19 mouse cellular contexts compared by ENCODE assay signal in the genomic region with DNA sequence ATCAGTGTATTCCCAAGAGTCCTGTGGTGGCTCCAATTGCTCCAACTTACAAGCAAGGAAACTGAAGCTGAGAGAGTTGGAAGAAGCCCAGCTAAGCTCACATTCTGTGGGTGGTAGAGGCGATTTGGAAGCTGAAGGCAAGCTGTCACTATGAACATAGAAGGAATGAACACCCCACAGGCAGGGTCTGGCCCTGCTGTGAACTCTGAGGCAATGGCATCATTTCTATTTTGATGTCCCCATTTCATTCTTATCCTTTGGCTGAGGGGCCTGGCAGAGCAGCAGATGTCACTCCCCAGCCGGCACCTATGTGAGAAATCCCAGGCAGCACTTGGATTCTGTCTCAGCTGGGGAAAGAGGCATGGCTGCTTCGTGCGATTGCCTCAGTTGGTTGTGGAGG. TPM values are rescaled to one million over a fixed set of nuclear protein-coding genes. Genes with fewer than 3 reads are reported as not detected.
DNase-seq lines count a peak whose midpoint lies in the region; ATAC-seq and TF ChIP-seq lines count a peak whose summit lies in the region.
"Had no signal": no experiment of that assay in that cellular context is flagged by ENCODE, and none has a peak within 500 bp of the region (broad histone marks: within the 10 kb centered on the region; RNA-seq: fewer than 3 reads in every experiment).

No protein-coding gene starts in this region.

- DNase-seq in heart, adult 18-20 months = peak; percentile 58 to 71
- no peak for DNase-seq in heart, postnatal 36 days
- peak; percentile 6 for DNase-seq in midbrain, postnatal 0 days (ENCODE audit: low spot score)
- DNase-seq in left cerebral cortex, postnatal 4 days = peak; percentile 24
- no peak for DNase-seq in Muller cell, postnatal 12 days (ENCODE audit: inconsistent ontology term)
- DNase-seq: cerebellum, adult 9-10 months; kidney, adult 18-20 months; thymus, postnatal 25 days had no signal

- no peak overlapping the region for H3K4me3 ChIP-seq in midbrain, postnatal 0 days (ENCODE audit: low read depth, low read length)
- H3K4me3 ChIP-seq in midbrain, embryonic 13.5 days (replicated peaks) = no peak overlapping the region
- H3K4me3 ChIP-seq in heart, embryonic 14.5 days (ENCODE audit: control insufficient read depth in 1 of 2, insufficient read depth in 1 of 2, low read depth in 1 of 2, low read length in 2 of 2) = no peak overlapping the region
- H3K4me3 ChIP-seq: embryonic facial prominence, embryonic 12.5 days; forebrain, embryonic 10.5 days; hindbrain, embryonic 15.5 days; midbrain, embryonic 15.5 days; neural tube, embryonic 12.5 days had no signal

- no peaks in the 10 kb centered on the region for H3K27me3 ChIP-seq in midbrain, postnatal 0 days (ENCODE audit: insufficient read depth, low read length)
- no peaks in the 10 kb centered on the region for H3K27me3 ChIP-seq in midbrain, embryonic 13.5 days
- no peaks in the 10 kb centered on the region for H3K27me3 ChIP-seq in heart, embryonic 14.5 days (ENCODE audit: control insufficient read depth, insufficient read depth, low read length)
- H3K27me3 ChIP-seq: embryonic facial prominence, embryonic 12.5 days; hindbrain, embryonic 15.5 days; midbrain, embryonic 15.5 days; neural tube, embryonic 12.5 days had no signal

- WGBS in midbrain, postnatal 0 days = 83% methylated on average over 4 of the region's 4 CpGs
- 91% methylated on average over 4 of the region's 4 CpGs for WGBS in midbrain, embryonic 13.5 days
- WGBS in heart, embryonic 14.5 days = 27% methylated on average over 4 of the region's 4 CpGs

- no peak overlapping the region for H3K4me2 ChIP-seq in midbrain, postnatal 0 days (ENCODE audit: low read depth, low read length, poor library complexity, severe bottlenecking)
- H3K4me2 ChIP-seq in midbrain, embryonic 13.5 days (replicated peaks) = no peak overlapping the region
- 0 out of 2 replicates have a peak overlapping the region, but pooled peaks have one; percentile 6 for H3K4me2 ChIP-seq in heart, embryonic 14.5 days (ENCODE audit: low read length)
- H3K4me2 ChIP-seq: embryonic facial prominence, embryonic 12.5 days; hindbrain, embryonic 15.5 days; midbrain, embryonic 15.5 days; neural tube, embryonic 12.5 days had no signal

- TF ChIP-seq CTCF in midbrain, postnatal 0 days (IDR thresholded peaks at IDR 0.05) = no peak

- H3K9ac ChIP-seq in midbrain, postnatal 0 days (replicated peaks; ENCODE audit: low read length, poor library complexity, severe bottlenecking) = no peak overlapping the region
- H3K9ac ChIP-seq in midbrain, embryonic 13.5 days (replicated peaks) = no peak overlapping the region
- H3K9ac ChIP-seq in heart, embryonic 14.5 days (ENCODE audit: low read length) = no peak overlapping the region; the same call in 1 of the 2 replicates
- H3K9ac ChIP-seq: embryonic facial prominence, embryonic 12.5 days; hindbrain, embryonic 15.5 days; midbrain, embryonic 15.5 days; neural tube, embryonic 12.5 days had no signal

- no peak overlapping the region for H3K27ac ChIP-seq in midbrain, postnatal 0 days (ENCODE audit: low read depth, low read length)
- H3K27ac ChIP-seq in midbrain, embryonic 13.5 days = no peak overlapping the region
- H3K27ac ChIP-seq in heart, embryonic 14.5 days (replicated peaks in 1 of 2; ENCODE audit: control insufficient read depth in 1 of 2, insufficient read depth in 1 of 2, low read depth in 2 of 2, low read length in 2 of 2) = peak overlapping the region; percentile 69 to 88
- H3K27ac ChIP-seq: embryonic facial prominence, embryonic 12.5 days; forebrain, embryonic 10.5 days; hindbrain, embryonic 15.5 days; macrophage; midbrain, embryonic 15.5 days; neural tube, embryonic 12.5 days had no signal

- H3K9me3 ChIP-seq in midbrain, postnatal 0 days (ENCODE audit: low read length) = no peaks in the 10 kb centered on the region
- H3K9me3 ChIP-seq in midbrain, embryonic 13.5 days = no peaks in the 10 kb centered on the region; the same call in 1 of the 2 replicates
- H3K9me3 ChIP-seq in heart, embryonic 14.5 days (ENCODE audit: control insufficient read depth, low read length) = no peaks in the 10 kb centered on the region
- H3K9me3 ChIP-seq: embryonic facial prominence, embryonic 12.5 days; forebrain, embryonic 10.5 days; hindbrain, embryonic 15.5 days; midbrain, embryonic 15.5 days; neural tube, embryonic 12.5 days had no signal

- ATAC-seq in midbrain, postnatal 0 days (ENCODE audit: low FRiP score) = no peak
- no peak for ATAC-seq in midbrain, embryonic 13.5 days
- ATAC-seq in heart, embryonic 14.5 days (ENCODE audit: insufficient number of reproducible peaks, insufficient read depth, low FRiP score, low read depth) = peak; percentile 61
- ATAC-seq: midbrain, embryonic 15.5 days had no signal

- H3K4me1 ChIP-seq in midbrain, postnatal 0 days (ENCODE audit: insufficient read depth, low read length) = no peaks in the 10 kb centered on the region
- H3K4me1 ChIP-seq in midbrain, embryonic 13.5 days (replicated peaks) = no peaks in the 10 kb centered on the region
- H3K4me1 ChIP-seq in heart, embryonic 14.5 days (ENCODE audit: control insufficient read depth in 2 of 2, insufficient read depth in 2 of 2, low read length in 2 of 2) = peaks cover 19 to 43% of the 10 kb centered on the region in 2 experiments
- H3K4me1 ChIP-seq: embryonic facial prominence, embryonic 12.5 days; forebrain, embryonic 10.5 days; hindbrain, embryonic 15.5 days; midbrain, embryonic 15.5 days; neural tube, embryonic 12.5 days had no signal

- no peaks in the 10 kb centered on the region for H3K36me3 ChIP-seq in midbrain, postnatal 0 days (ENCODE audit: insufficient read depth, low read length)
- H3K36me3 ChIP-seq in midbrain, embryonic 13.5 days = no peaks in the 10 kb centered on the region
- 0 out of 2 replicates have a peak, but pooled peaks cover 3% of the 10 kb centered on the region for H3K36me3 ChIP-seq in heart, embryonic 14.5 days (ENCODE audit: control insufficient read depth, insufficient read depth, low read length)
- H3K36me3 ChIP-seq: embryonic facial prominence, embryonic 12.5 days; forebrain, embryonic 10.5 days; hindbrain, embryonic 15.5 days; midbrain, embryonic 15.5 days; neural tube, embryonic 12.5 days had no signal

- intact Hi-C loops in heart, postnatal 36 days (cut with DNase I) = no loop called here
- intact Hi-C loops in left cerebral cortex, postnatal 4 days (cut with DNase I) = no loop called here

RNA-seq across cellular contexts. Expression of gene 4930455H04Rik, which starts 24.6 kb away (rescaled TPM):
- total RNA-seq in heart, adult 18-20 months (2021) = under 1 TPM in 1 of 2 experiments, not detected in 1; 0.21 TPM
- not detected for total RNA-seq in heart, postnatal 36 days (2021)
- total RNA-seq in midbrain, postnatal 0 days (2014; rRNA removed) = not detected in 2 replicates
- polyA plus RNA-seq in midbrain, postnatal 0 days (2015; fragmentation: Nextera tagmentation; extraction: Ambion mirVana) = not detected in 2 replicates
- polyA plus RNA-seq in midbrain, embryonic 13.5 days (2015; fragmentation: Nextera tagmentation; extraction: Ambion mirVana) = not detected in 2 replicates
- not detected in 2 replicates for polyA plus RNA-seq in heart, embryonic 14.5 days (2014; fragmentation: Nextera tagmentation; extraction: Ambion mirVana)
- not detected for total RNA-seq in left cerebral cortex, postnatal 4 days (2021)
- total RNA-seq: layer of hippocampus, postnatal 36 days had no signal
- polyA plus RNA-seq: brain, embryonic 14.5 days; embryonic facial prominence, embryonic 12.5 days; forebrain, embryonic 10.5 days; hindbrain, embryonic 15.5 days; liver, adult 2 months; macrophage; midbrain, embryonic 15.5 days; neural tube, embryonic 12.5 days had no signal

RNA-seq across cellular contexts. Expression of gene Palmd, which starts 25.4 kb away (rescaled TPM):
- 10 to 100 TPM; 46.9 to 50.3 TPM for total RNA-seq in heart, adult 18-20 months (2021)
- total RNA-seq in heart, postnatal 36 days (2021) = 10 to 100 TPM; 47.0 to 64.1 TPM
- 3.5 and 10.7 TPM in 2 replicates for total RNA-seq in midbrain, postnatal 0 days (2014; rRNA removed)
- 6.1 and 6.7 TPM in 2 replicates for polyA plus RNA-seq in midbrain, postnatal 0 days (2015; fragmentation: Nextera tagmentation; extraction: Ambion mirVana)
- polyA plus RNA-seq in midbrain, embryonic 13.5 days (2015; fragmentation: Nextera tagmentation; extraction: Ambion mirVana) = 7.7 and 8.9 TPM in 2 replicates
- polyA plus RNA-seq in heart, embryonic 14.5 days (2014; fragmentation: Nextera tagmentation; extraction: Ambion mirVana) = 17.7 and 18.6 TPM in 2 replicates
- total RNA-seq in left cerebral cortex, postnatal 4 days (2021) = 10 to 100 TPM; 11.7 to 13.0 TPM
- polyA plus RNA-seq: macrophage had no signal

Comparison
In these comparisons a context has a peak if more than half of its experiments do, and no peak if none do; other contexts are left out.
1. DNase-seq: peak in heart, adult 18-20 months (2 of 2), midbrain, postnatal 0 days (single experiment) and left cerebral cortex, postnatal 4 days (single experiment); none in heart, postnatal 36 days (0 of 2) and Muller cell, postnatal 12 days (single experiment).
2. H3K27ac ChIP-seq: peak in heart, embryonic 14.5 days (2 of 2); none in midbrain, postnatal 0 days (single experiment) and midbrain, embryonic 13.5 days (single experiment).